Mouse (Mus musculus): Measurements from ENCODE around the gene Gm49384.
"Not testable (repeated sequence)": the region's sequence is repeated elsewhere in the genome, so short reads cannot be mapped to it uniquely, and the experiment has no call there.

Gene Gm49384

GRCm38 (mm10) chr12:69167656-69168460, 36.2 kb downstream of the Gm49384 start:
- no peak for DNase-seq (ENCODE audit: low read depth, low spot score)

GRCm38 (mm10) chr12:69166861-69167581, 37.0 kb downstream of the Gm49384 start:
- DNase-seq (ENCODE audit: low read depth, low spot score), result not testable (repeated sequence)

- no peak for DNase-seq (ENCODE audit: low read depth, low spot score)
Measured at GRCm38 (mm10) chr12:69164904-69165303, 39.2 kb downstream of the Gm49384 start.

GRCm38 (mm10) chr12:69163586-69163985, 40.5 kb downstream of the Gm49384 start:
- DNase-seq (ENCODE audit: low read depth, low spot score), result not testable (repeated sequence)

- DNase-seq (ENCODE audit: low read depth, low spot score), result not testable (repeated sequence)
Measured at GRCm38 (mm10) chr12:69160677-69161076, 43.4 kb downstream of the Gm49384 start.

GRCm38 (mm10) chr12:69159578-69159940, 44.5 kb downstream of the Gm49384 start:
- DNase-seq (ENCODE audit: low read depth, low spot score), result no peak

GRCm38 (mm10) chr12:69158765-69159577, 45.1 kb downstream of the Gm49384 start, which contains the start of gene Rps29:
TSS of gene Rps29 (minus strand) at chr12:69159186.
- peak; percentile 98 for DNase-seq (ENCODE audit: low read depth, low spot score)

- no peak for DNase-seq (ENCODE audit: low read depth, low spot score)
Measured at GRCm38 (mm10) chr12:69158366-69158764, 45.7 kb downstream of the Gm49384 start.

- DNase-seq (ENCODE audit: low read depth, low spot score), result no peak
Measured at GRCm38 (mm10) chr12:69157107-69157506, 47.0 kb downstream of the Gm49384 start.

DNA sequence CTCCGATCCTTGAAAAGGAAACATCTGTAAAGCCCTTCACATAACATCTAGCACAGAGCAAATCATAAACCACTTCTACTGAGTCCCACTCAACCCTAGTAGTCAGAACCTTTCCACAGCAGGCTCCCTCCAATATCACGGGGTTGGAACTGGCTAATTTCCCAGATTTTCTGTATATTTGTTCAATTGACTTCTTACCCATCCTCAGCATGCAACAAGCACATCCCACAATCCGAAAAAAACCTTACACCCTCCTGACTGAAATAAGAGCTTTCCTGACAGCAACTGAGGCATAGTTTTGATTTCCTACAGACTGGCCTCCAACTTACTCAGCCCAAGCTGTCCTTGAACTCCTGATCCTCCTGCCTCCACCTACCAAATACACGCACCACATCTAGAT, 47.6 kb downstream of the Gm49384 start:
- no peak for DNase-seq (ENCODE audit: low read depth, low spot score)

DNA sequence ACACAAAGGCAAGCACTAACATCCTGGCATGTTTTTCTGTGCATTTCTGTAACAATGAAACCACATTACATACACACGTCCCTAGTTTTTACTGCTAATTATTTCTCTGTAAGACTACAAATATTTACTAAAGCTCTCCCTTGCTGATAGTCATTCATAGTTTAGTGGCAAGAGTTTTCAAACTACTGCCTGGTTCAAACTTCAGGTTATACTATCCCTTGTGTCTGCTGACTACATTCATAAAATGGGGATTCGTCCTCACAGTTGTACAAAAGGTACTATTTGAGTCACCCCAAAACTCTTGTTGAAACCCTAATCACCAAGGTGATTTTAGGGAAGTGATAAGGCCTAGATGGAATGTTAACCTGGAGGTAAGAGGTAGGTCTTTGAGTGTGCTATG, 48.1 kb downstream of the Gm49384 start:
- DNase-seq (ENCODE audit: low read depth, low spot score), result no peak

GRCm38 (mm10) chr12:69150049-69150448, 54.0 kb downstream of the Gm49384 start:
- DNase-seq (ENCODE audit: low read depth, low spot score), result no peak

DNA sequence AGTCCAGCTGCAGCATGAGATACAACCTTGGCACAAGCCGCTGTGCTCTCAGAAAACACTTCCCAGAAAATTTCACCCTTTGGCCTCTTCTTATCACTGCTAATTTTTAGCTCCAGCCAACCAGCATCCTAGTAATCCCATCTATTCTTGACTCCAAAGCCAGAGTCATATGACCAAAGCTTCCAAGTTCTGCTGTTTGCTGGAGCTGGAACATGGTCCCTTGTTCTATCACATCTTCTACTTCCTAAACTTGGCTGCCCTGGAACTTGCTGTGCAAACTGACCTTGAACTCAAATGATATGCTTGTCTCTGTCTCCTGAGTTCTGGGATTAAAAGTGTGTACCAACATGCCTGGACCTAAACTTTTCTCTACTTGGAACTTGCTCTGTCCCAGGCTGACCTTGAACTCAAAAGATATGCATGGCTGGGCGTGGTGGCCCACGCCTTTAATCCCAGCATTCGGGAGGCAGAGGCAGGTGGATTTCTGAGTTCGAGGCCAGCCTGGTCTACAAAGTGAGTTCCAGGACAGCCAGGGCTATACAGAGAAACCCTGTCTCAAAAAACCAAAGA, 56.8 kb downstream of the Gm49384 start:
- DNase-seq (ENCODE audit: low read depth, low spot score), result no peak

DNA sequence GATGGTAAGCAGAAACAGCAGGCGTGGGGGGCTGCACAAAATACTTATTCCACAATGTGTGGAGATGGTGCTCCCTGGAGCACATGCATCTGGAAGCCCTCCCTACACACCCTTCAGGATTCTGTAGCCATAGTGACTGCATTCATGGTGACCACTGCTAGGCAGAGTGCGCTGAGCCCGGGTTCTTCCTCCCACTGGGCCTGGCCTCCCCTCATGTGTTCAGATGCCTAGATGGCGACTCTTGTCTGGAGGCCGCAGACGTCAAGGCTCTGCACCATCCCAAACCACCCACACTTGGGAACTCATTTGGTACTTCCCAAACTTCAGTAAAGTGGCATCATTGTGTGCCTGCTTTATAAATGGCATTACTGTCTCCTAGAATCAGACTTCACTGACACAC, 60.6 kb downstream of the Gm49384 start:
- DNase-seq (ENCODE audit: low read depth, low spot score), result no peak

GRCm38 (mm10) chr12:69139841-69140240, 64.2 kb downstream of the Gm49384 start:
- no peak for DNase-seq (ENCODE audit: low read depth, low spot score)

Data from brain, embryonic 18.5 days (tissue).